Mouse (Mus musculus) CD4-positive naive resting alpha-beta T cell, adult 57 days (primary cell): ENCODE data around the gene Erich6b. TPM values are rescaled to one million over a fixed set of nuclear protein-coding genes. Genes with fewer than 3 reads are reported as not detected.

ENCODE experiments used
- total RNA-seq: library from RNA; stranded (reverse); gene quantifications from one replicate; pipeline ENCODE4 v1.2.4, GENCODE M21; 2023

The Erich6b gene
- total RNA-seq, result not detected

DNA sequence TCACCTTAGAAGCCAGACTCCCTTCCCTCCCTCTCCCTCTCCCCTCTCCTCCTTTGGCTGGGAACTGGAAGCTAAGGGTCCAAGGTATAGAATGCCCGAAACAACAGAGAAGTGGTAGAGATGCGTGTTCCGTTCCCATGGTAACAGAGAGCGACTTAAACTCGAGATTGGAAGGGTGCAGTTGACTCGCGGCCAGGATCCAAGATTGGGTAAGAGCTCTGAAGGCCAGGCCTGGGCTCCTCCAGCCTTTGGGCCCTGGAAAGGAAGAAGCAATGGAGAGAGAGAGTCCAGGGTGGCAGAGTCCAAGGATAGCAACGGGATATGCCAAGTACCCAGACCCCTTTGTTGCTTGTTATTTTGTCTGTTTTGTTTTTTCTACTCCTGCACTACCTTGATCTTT is at the start of gene Erich6b:
Gene Erich6b (plus strand): TSS at position 180 of the 400 bp plus-strand sequence.

DNA sequence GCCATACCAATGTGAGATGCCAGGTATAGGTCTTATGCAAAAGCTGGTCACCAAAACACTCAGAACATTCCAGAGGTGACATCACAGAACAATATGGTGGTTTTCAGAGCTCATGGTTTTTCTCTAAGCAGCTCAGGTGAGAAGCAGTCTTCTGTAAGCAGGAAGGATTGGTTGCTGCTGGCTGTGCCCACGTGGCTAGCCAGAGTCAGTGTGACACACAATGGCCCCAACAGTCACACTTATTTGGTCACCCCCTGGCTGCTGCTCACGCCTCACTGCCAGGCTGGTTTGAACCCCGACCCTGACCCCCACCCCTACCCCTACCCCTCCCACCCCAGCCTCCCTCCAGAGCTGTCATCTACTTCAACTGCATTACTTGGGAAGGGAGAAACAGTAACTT is 49.1 kb upstream of the Erich6b start, which contains the start of gene Spert:
Gene Spert (minus strand): TSS at position 139 of the 400 bp plus-strand sequence.

Other genes with a start within 250 kb of the Erich6b start
- 1.3 TPM for gene Siah3, start 186.3 kb upstream of the Erich6b start, total RNA-seq
- gene Spert, start 49.1 kb upstream of the Erich6b start, total RNA-seq, result not detected
- 37.8 TPM for gene Cog3, start 112.3 kb downstream of the Erich6b start, total RNA-seq
- 45.5 TPM for gene Slc25a30, start 144.8 kb downstream of the Erich6b start, total RNA-seq
- 9,488 TPM for gene Tpt1, start 202.8 kb downstream of the Erich6b start, total RNA-seq